Mouse (Mus musculus) MEL (cell line): ENCODE data around the gene Six2.

Source experiments
- CHD1 ChIP-seq: IDR thresholded peaks from 2 replicates; pipeline ENCODE4 v1.6.1; 2012; ENCODE audit warnings: low read depth, mild to moderate bottlenecking, inconsistent platforms, low read length, improper control_type of control experiment
- CHD2 ChIP-seq: IDR thresholded peaks from 2 replicates; pipeline ENCODE4 v1.6.1; 2011; ENCODE audit warnings: low read length, improper control_type of control experiment
- CTCF ChIP-seq, 3 experiments: IDR thresholded peaks in 2 of 3; conservative IDR thresholded peaks in 1 of 3; 2 replicates each; pipeline ENCODE4 v1.5.1; 2011 to 2012; ENCODE audit warnings: low read length in 3 of 3, low read depth in 2 of 3, mild to moderate bottlenecking in 2 of 3, improper control_type of control experiment in 1 of 3, inconsistent platforms in 1 of 3, mixed read lengths in 1 of 3, moderate library complexity in 1 of 3; ENCODE audit not compliant: control insufficient read depth in 1 of 3, insufficient read depth in 1 of 3, poor library complexity in 1 of 3, severe bottlenecking in 1 of 3
- GATA1 ChIP-seq: IDR thresholded peaks from 2 replicates; pipeline ENCODE4 v1.6.1; 2011; ENCODE audit warnings: low read depth, low read length, improper control_type of control experiment
- HCFC1 ChIP-seq: IDR thresholded peaks from 2 replicates; pipeline ENCODE4 v1.6.1; 2012; ENCODE audit warnings: low read depth, mild to moderate bottlenecking, inconsistent platforms, low read length, improper control_type of control experiment, moderate library complexity
- KAT2A ChIP-seq: conservative IDR thresholded peaks from 2 replicates; pipeline ENCODE4 v1.6.1; 2012; ENCODE audit warnings: low read depth, low read length, improper control_type of control experiment, inconsistent platforms
- MAX ChIP-seq: IDR thresholded peaks from 2 replicates; pipeline ENCODE4 v1.6.1; 2011; ENCODE audit warnings: low read length, improper control_type of control experiment
- NELFE ChIP-seq: IDR thresholded peaks from 2 replicates; pipeline ENCODE4 v1.6.1; 2011; ENCODE audit warnings: low read depth, low read length, improper control_type of control experiment
- POLR2A ChIP-seq, 2 experiments: IDR thresholded peaks; 2 replicates each; pipeline ENCODE4 v1.6.1; 2011 to 2012; ENCODE audit warnings: low read length in 2 of 2, mild to moderate bottlenecking in 2 of 2, control low read depth in 1 of 2, improper control_type of control experiment in 1 of 2, low read depth in 1 of 2, moderate library complexity in 1 of 2; ENCODE audit not compliant: control insufficient read depth in 1 of 2, insufficient read depth in 1 of 2, poor library complexity in 1 of 2
- RCOR1 ChIP-seq: IDR thresholded peaks from 2 replicates; pipeline ENCODE4 v1.6.1; 2012; ENCODE audit warnings: low read depth, mild to moderate bottlenecking, inconsistent platforms, low read length, improper control_type of control experiment
- TAL1 ChIP-seq: IDR thresholded peaks from 2 replicates; pipeline ENCODE4 v1.6.1; 2012; ENCODE audit warnings: mild to moderate bottlenecking, inconsistent platforms, low read length, moderate library complexity, mixed read lengths
- ZKSCAN1 ChIP-seq: IDR thresholded peaks from 2 replicates; pipeline ENCODE4 v1.6.1; 2012; ENCODE audit warnings: low read depth, mild to moderate bottlenecking, inconsistent platforms, low read length, improper control_type of control experiment, moderate library complexity

GRCm38 (mm10) chr17:85725988-85726387, 37.9 kb upstream of the Six2 start:
- TF ChIP-seq GATA1 (no peak), POLR2A (IDR thresholded peaks at IDR 0.05; ENCODE audit: control insufficient read depth in 1 of 2, insufficient read depth in 1 of 2, low read depth in 1 of 2, low read length in 2 of 2, poor library complexity in 1 of 2) (no peak), HCFC1 (no peak), CTCF (IDR thresholded peaks at IDR 0.05 in 2 of 3, conservative IDR thresholded peaks at IDR 0.05 in 1 of 3; ENCODE audit: control insufficient read depth in 1 of 3, insufficient read depth in 1 of 3, low read depth in 2 of 3, low read length in 3 of 3, poor library complexity in 1 of 3, severe bottlenecking in 1 of 3) (no peak), RCOR1 (no peak), CHD1 (no peak), NELFE (no peak), KAT2A (no peak), TAL1 (no peak), CHD2 (no peak), MAX (no peak), ZKSCAN1 (no peak)
